Mouse (Mus musculus): Measurements from ENCODE around the gene Duxbl2. TPM values are rescaled to one million over a fixed set of nuclear protein-coding genes. Genes with fewer than 3 reads are reported as not detected.
"Not testable (repeated sequence)": the region's sequence is repeated elsewhere in the genome, so short reads cannot be mapped to it uniquely, and the experiment has no call there.

Gene Duxbl2
- polyA plus RNA-seq, 1 experiment from 2014 or later, result 2.1 TPM

- H3K36me3 ChIP-seq; H3K4me3 ChIP-seq; H3K4me2 ChIP-seq (replicated peaks); ATAC-seq (ENCODE audit: low FRiP score, low read depth); H3K27me3 ChIP-seq; H3K9ac ChIP-seq; H3K4me1 ChIP-seq; H3K9me3 ChIP-seq; H3K27ac ChIP-seq: not testable (repeated sequence)
- no CpG with 5 or more reads among the region's 6 CpGs for WGBS
Measured at GRCm38 (mm10) chr14:26175028-26175427, 56.9 kb downstream of the Duxbl2 start.

Other genes starting within 250 kb of the Duxbl2 start
- gene Plac9a, start 215.2 kb upstream of the Duxbl2 start, polyA plus RNA-seq (2015; fragmentation: Nextera tagmentation; extraction: Ambion mirVana), result 1.0 TPM in 1 of 2 replicates, not detected in the other
- 2.9 and 5.1 TPM in 2 replicates for gene Tmem254a, start 190.7 kb upstream of the Duxbl2 start, polyA plus RNA-seq (2015; fragmentation: Nextera tagmentation; extraction: Ambion mirVana)
- gene Cphx1, start 180.0 kb upstream of the Duxbl2 start, polyA plus RNA-seq (2015; fragmentation: Nextera tagmentation; extraction: Ambion mirVana), result not detected in 2 replicates
- 2.3 and 2.8 TPM in 2 replicates for gene Duxbl1, start 139.8 kb upstream of the Duxbl2 start, polyA plus RNA-seq (2015; fragmentation: Nextera tagmentation; extraction: Ambion mirVana)
- gene Gm9780, start 75.6 kb upstream of the Duxbl2 start, polyA plus RNA-seq (2015; fragmentation: Nextera tagmentation; extraction: Ambion mirVana), result 14.8 and 15.4 TPM in 2 replicates
- gene Tmem254c, start 51.0 kb upstream of the Duxbl2 start, polyA plus RNA-seq (2015; fragmentation: Nextera tagmentation; extraction: Ambion mirVana), result 27.6 and 30.3 TPM in 2 replicates
- gene Cphx2, start 36.8 kb upstream of the Duxbl2 start, polyA plus RNA-seq (2015; fragmentation: Nextera tagmentation; extraction: Ambion mirVana), result not detected in 2 replicates
- gene Cphx3, start 36.1 kb upstream of the Duxbl2 start, polyA plus RNA-seq (2015; fragmentation: Nextera tagmentation; extraction: Ambion mirVana), result not detected in 2 replicates
- 11.4 and 11.5 TPM in 2 replicates for gene Plac9b, start 64.1 kb downstream of the Duxbl2 start, polyA plus RNA-seq (2015; fragmentation: Nextera tagmentation; extraction: Ambion mirVana)
- 30.1 and 31.2 TPM in 2 replicates for gene Tmem254b, start 88.7 kb downstream of the Duxbl2 start, polyA plus RNA-seq (2015; fragmentation: Nextera tagmentation; extraction: Ambion mirVana)
- gene Duxbl3, start 139.6 kb downstream of the Duxbl2 start, polyA plus RNA-seq (2015; fragmentation: Nextera tagmentation; extraction: Ambion mirVana), result 0.64 and 4.6 TPM in 2 replicates